Mouse (Mus musculus) left cerebral cortex, postnatal 25 days (tissue): ENCODE data around the gene Gm21985. TPM values are rescaled to one million over a fixed set of nuclear protein-coding genes. Genes with fewer than 3 reads are reported as not detected.

Experiments used
- DNase-seq, 2 experiments: peaks; one replicate each; pipeline ENCODE4 v3.0.0; 2022; ENCODE audit warnings: low spot score in 2 of 2, mixed read lengths in 1 of 2
- intact Hi-C: fragments of 180-260 bp; cut with DNase I; formaldehyde crosslinking; loops from one replicate; pipeline ENCODE4 v1.15.1; 2025
- total RNA-seq, 2 experiments: library from RNA; stranded (reverse); gene quantifications; 2 replicates each; pipeline ENCODE4 v1.2.3; 2021

The Gm21985 gene
- total RNA-seq, 2 experiments from 2014 or later, result 4.1 to 4.4 TPM

DNA sequence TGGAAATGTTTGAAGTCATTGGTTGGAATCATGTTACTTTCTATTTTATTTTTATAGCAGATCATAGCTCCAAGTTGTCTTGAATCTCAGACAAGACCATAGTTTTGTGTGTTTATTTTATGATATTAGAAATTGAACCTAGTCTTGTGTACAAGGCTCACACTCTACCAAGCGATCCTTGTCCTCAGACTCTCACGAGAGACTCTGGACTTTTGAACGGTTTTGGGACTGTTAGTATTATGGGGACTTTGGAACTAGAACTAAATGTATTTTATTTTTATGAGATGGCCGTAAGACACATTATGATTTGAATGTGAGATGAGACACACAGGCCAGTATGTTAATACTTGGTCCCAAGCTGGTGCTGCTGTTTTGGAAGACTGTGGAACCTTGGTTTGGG is 32.1 kb downstream of the Gm21985 start:
- DNase-seq, result no peak
- intact Hi-C loops, result no loop called here

DNA sequence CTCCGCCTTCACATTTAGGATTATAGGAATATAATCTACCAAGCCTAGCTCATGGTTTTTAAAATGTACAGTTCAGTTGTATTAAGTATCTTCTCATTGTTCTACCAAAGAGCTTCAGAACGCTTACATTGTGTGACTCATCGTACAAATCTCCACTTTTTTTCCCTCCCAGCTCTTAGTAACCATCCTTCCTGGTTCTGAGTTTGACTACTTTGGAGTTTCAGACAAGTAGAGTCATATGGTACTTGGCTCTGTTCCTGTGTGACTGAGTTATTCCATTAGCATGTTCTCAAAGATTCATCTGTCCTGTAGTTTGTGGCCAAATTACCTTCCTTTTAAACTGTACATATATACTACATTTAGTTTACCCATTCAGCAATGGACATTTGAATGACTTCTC is 42.6 kb downstream of the Gm21985 start:
- peak in 1 of 2 experiments; percentile 47 for DNase-seq
- intact Hi-C loops, result no loop called here

GRCm38 (mm10) chr2:112309161-112309600 is 43.1 kb downstream of the Gm21985 start:
- intact Hi-C loops, result no loop called here
- DNase-seq, result peak in 1 of 2 experiments; percentile 54

DNA sequence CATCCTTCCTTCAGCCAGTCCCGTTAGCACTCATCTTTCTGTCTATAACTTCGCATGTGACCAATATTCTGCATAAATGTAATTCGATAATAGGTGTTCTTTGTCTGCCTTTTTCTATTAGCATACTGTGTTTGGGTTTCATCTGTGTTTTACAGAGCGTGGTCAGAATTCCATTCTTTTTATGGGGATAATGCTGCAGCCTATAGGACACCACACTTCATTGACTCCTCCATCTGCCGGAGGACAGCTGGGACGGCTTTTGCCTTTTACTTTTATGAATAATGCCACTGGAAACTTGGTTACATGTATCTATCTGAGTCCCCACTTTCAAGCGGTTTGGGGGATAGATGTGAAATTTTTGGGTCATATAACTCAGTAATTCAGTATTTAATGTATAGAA is 49.5 kb downstream of the Gm21985 start:
- intact Hi-C loops, result no loop called here
- DNase-seq, result no peak

- intact Hi-C loops, result no loop called here
Measured at GRCm38 (mm10) chr2:112318227-112318626, 52.1 kb downstream of the Gm21985 start.

GRCm38 (mm10) chr2:112318905-112319304 is 52.8 kb downstream of the Gm21985 start:
- intact Hi-C loops, result no loop called here
- peak in 1 of 2 experiments; percentile 27 for DNase-seq

More at GRCm38 (mm10) chr2:112318227-112318626, 52.1 kb downstream of the Gm21985 start:
- no peak for DNase-seq

DNA sequence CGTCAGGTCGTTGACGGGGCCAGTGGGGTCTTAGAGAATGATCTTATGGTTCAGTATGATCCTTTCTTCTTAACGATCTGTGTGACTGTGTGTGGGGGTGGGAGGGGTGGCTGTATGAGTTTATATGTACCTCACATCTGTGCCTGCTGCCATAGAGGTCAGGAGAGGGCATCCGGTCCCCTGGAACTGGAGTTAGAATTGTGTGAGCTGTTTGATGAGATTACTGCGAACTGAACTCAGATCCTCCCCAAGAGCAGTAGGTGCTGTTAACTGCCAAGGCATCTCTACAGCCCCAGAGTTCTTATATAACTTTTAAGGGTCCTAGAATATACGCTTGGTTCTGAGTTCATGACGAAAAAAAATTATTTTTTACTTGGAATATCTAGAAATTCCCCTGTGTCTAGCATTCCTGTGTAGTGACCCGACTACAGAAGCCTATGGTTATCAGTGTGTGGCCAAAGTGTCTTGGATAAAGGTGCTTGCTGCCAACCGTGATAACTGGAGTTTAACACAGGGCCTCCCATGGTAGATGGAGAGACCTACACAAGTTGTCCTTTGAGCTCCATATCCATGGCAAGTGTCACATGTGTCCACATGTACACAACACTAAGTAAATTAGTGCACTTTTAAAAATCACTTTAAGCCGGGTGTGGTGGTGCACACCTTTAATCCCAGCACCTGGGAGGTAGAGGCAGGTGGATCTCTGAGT is 62.1 kb downstream of the Gm21985 start:
- no peak for DNase-seq
- intact Hi-C loops, result no loop called here

DNA sequence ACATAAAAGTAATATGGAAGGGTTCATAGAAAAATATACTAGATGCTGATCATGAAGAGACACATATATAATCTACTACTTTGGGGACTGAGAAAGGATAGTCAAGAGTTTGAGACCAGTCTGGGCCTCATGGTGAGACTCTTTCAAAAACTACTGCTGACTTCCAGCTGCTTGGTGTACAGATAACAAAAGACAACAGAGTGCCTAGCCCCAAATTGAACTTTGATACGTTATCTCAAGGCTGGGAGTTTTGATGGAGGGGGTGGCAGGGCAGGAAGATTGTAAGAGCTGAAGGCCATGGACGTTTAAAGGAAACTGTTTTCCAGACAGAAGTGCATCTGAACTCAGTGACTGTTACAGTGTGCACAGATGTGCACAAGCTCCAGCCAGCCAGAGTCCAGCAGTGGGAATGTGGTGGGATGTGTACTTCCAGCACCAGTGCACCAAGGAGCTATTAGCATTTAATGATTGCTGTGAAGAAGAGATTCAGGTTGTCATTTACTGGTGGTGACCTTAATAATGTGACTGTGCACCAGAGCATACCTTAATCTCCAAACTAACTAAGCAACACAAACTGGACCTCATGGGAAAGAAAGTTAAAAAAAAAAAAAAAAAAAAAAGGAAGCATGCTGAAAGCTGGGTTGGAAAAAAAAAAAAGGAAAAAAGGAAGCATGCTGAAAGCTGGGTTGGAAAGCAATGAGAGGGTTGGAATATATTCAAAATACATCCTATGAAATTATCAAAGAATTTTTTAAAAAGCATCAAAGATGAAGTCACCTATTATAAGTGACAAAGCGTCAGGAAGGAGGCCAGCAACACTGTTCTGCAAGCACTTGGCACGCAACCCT is 66.2 kb downstream of the Gm21985 start:
- intact Hi-C loops, result no loop called here

GRCm38 (mm10) chr2:112337211-112337610 is 71.1 kb downstream of the Gm21985 start:
- intact Hi-C loops, result no loop called here
- DNase-seq, result no peak

More for the DNA sequence above, 66.2 kb downstream of the Gm21985 start:
- DNase-seq, result no peak

DNA sequence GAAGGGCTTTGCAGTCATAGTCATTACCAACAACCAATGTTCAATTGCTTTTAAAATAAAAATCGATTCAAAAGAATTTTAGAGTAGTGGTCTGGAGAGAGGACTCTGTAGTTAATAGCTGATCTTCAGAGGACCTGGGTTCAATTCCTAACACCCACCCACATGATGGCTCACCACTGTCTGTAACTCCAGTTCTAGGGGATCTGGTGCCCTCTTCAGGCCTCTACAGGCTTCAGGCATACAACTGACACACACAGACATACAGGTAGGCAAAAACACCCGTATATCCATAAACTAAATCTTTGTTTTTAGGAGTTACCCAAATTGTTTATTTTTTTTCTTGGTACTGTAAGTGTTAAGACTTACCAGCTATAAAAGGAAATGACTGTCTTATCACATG is 73.6 kb downstream of the Gm21985 start:
- intact Hi-C loops, result loop anchor here (2.0 kb wide), 1 partner anchor 73 kb away; the partner anchor contains the start of gene Gm21985
- DNase-seq, result peak in 1 of 2 experiments; percentile 27

GRCm38 (mm10) chr2:112341117-112341516 is 75.0 kb downstream of the Gm21985 start:
- intact Hi-C loops, result no loop called here
- DNase-seq, result no peak

DNA sequence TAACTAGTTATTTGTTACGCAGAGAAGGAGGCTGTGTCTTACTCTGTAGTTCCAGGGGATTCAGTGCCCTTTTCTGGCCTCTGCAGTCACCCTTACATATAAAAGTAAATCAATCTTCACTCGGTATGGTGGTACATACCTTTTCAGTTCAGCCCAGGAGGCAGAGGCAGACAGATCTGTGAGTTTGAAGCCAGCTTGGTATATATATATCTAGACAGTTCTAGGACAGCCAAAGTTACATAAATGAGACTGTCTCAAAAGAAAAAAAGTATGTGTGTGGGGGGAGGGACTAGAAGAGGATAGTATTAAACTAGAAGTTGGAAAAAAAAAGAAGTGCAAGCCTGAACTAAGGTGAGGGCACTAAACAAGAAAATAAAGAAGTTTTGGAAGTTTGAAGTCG is 82.1 kb downstream of the Gm21985 start:
- intact Hi-C loops, result no loop called here
- peak in 1 of 2 experiments; percentile 18 for DNase-seq

GRCm38 (mm10) chr2:112353685-112354455 is 87.8 kb downstream of the Gm21985 start:
- DNase-seq, result no peak
- intact Hi-C loops, result no loop called here

- peak in 1 of 2 experiments; percentile 33 for DNase-seq
- intact Hi-C loops, result no loop called here
Measured at GRCm38 (mm10) chr2:112359611-112360010, 93.5 kb downstream of the Gm21985 start.

- intact Hi-C loops, result no loop called here
- DNase-seq, result no peak
Measured at GRCm38 (mm10) chr2:112360012-112360780, 94.1 kb downstream of the Gm21985 start.

- DNase-seq, result no peak
Measured at GRCm38 (mm10) chr2:112360781-112361169, 94.7 kb downstream of the Gm21985 start.

DNA sequence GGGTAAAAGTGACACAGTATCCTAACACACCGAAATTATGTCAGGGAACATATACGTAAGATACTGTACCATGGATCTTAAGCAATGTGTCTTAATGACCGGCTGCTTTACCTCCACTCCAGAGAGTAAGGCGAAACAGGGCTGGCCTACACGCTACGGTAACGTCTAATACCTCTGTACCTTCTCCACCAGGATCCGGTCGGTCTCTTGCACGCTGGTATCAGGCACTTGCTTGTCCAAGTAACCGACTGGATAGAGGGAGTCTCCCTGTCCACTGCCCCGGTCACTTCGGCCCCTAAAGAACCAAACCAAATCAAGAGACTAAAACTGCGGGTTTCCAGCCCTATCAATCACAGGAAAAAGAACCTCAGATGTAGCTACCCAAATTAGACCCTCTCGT is 101.1 kb downstream of the Gm21985 start:
- intact Hi-C loops, result loop anchor here (5.0 kb wide), 1 partner anchor 100 kb away; the partner anchor contains the start of genes Gm21985 and Slc12a6
- DNase-seq, result no peak

More at GRCm38 (mm10) chr2:112360781-112361169, 94.7 kb downstream of the Gm21985 start:
- intact Hi-C loops, result no loop called here

DNA sequence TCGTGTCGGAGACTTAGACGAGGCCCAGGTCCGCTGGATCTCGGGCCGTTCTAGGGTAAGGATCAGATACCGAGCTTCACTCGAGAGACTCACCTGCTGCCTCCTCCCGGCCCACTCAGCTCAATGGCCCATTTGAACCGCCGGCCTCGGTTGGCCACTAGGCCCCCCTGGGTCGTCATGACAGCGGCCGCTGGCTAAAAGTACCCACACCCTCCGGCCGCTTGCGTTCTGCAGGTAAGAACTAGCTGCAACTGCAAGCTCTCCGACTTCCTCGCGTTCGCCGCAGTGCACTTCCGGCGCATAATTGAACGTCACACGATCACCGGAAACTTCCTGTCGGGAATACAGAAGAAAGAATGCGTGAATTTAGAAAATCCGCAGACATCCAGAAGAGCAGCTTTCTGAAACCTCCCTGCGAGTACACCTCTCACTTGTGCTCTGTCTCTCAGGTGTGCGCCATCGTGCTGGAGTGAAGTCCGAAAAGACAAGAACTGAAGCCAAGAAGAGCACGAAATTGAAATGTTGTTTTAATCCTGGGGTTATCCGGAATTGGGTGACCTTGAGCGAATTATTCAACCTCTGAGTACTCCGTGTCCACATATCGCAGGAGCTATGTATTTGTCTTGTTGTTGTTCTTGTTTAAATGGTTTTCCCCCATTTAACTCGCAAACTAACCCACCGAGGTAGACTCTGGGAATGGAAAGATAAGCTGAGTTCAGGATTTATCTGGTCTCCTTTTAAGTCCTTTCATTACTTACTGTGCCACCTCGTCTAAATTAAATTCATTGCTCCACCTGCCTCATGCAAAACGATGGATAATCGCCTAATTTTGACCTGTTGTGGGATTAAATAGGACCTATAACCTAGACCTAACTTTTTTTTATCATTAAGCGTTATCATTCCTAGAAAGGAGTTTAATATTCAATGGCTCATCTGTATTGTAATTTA is 101.9 kb downstream of the Gm21985 start, which contains the start of gene Emc4:
Gene Emc4, minus strand, starts transcription at position 302 of the 948 bp plus-strand sequence.
- intact Hi-C loops, result loop anchor here (1.0 to 5.0 kb wide), 2 partner anchors 86 to 101 kb away; partner anchors contain the start of genes Emc7, Gm21985 and Slc12a6
- peak; percentile 95 to 96 for DNase-seq
